Mouse (Mus musculus) right cerebral cortex, adult 2 months (tissue): ENCODE measurements around the gene Rufy4.

Source experiments
- DNase-seq, 2 experiments: peaks; one replicate each; pipeline ENCODE4 v3.0.0; 2021 to 2022; ENCODE audit warnings: low spot score in 2 of 2

Rufy4 gene

DNA sequence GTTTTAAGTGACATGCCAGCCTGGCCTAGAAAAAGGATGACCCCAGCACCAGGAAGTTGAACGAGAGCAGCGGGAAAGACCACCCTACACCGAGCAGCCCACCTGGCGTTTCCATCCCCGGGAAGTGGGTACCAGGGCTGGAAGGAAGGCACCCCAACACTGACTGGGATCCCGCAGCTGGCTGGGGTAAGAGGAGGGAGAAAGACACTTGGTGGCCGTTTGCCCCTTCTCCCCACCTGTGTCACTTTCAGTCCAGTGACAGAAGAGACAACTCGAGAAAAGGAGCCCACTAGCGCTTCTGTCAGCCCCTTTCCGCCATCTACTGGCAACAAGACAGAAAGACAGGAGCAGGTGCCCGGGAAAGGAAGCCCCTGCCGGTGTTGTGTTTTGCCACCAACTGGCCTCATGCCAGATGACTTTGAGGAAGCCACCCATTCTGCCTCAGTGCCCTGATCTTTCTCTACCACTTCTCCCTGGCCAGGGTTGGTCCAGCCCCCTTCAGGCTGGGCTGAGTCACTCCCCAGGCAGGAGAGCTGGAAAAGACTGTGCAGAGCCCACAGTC lies at the start of gene Rufy4:
Rufy4 (plus strand) TSS at position 551 of the 562 bp plus-strand sequence.
- DNase-seq: peak; percentile 61 to 71

DNA sequence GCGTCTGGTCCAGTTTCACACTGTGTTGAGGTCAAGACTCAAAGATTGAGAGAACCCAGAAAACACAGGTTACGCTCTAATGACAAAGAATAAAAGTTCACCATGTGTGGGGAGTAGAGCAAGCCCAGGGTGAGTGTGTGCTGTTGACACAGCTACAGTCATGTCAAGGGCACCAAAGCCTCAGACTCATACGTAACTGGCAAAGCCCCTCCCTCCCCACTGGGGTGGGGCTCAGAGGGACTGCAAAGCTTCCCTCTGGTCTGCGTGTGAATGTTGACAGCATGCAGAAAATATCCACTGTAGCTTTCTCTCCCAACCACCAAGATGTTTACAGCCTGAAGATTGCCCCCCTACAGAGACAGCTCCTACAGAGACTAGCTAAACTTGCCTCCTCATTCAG lies 49.1 kb upstream of the Rufy4 start:
- DNase-seq: no peak

DNA sequence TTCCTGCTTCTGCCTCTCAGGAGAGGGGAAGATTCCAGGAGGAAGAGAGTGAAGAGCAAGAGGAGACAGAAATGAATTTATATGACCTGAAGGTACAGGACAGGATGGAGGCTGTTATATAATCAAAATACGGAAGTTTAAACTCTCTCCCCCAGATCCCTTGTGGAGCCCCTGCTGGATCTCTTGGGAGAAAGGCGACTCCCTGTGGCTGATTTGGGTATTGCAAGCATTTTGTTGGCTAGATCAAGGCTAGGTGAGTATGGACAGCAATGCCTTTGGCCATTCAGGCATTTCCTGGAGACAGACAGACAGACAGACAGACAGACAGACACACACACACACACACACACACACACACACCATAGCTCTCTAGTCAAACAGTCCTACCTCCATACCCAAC lies 48.0 kb upstream of the Rufy4 start:
- peak; percentile 79 for DNase-seq

DNA sequence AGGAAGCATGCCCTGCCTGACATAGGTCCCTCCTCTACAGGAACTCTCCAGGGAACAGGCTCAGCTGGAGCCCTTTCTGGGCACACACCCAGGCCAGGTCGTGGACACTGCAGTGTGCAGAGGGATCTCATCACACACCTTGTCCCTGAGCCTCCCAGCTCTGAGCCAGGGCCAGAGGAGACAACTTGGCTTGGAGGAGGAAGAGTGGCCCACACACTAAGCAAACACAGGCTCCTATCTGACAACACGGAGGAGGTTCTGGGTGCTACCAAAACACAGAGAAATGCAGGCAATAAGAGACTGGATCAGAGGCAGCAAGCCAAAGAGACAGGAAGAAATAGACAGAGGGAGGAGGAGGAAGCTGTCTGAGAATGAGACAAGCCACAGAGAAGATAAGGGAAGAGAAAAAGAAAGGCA lies 43.8 kb upstream of the Rufy4 start:
- peak; percentile 19 to 37 for DNase-seq

DNA sequence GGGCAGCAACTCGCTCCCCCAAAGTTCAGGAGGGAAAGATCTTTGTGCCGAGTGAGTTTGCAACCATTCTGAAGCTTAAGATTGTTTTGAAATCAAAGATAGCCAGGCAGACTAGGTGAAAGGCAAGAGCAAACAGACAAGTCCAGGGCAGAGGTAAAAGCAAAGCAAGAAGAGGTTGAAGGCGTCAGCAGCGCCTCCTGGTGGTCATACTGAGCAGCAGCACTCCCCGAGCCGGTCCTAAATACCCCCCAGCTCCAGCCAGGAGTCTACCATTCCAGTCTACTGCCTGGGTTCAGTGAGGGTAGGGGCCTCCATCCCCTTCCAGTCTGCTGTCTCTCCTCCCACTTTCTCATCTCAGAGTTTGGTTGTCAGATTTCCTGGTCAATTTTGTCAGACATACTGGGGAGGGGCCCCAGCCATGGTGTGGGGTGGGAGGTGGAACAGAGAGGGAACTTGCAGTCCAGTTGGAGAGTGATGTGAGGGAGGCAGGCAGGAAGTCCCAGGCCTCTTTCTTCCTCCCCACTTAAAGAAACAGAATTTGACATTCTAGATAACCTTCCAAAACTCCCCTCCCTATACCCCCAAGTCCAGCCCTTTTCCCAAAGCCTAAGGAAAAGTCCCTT lies 42.4 kb upstream of the Rufy4 start:
- no peak for DNase-seq

DNA sequence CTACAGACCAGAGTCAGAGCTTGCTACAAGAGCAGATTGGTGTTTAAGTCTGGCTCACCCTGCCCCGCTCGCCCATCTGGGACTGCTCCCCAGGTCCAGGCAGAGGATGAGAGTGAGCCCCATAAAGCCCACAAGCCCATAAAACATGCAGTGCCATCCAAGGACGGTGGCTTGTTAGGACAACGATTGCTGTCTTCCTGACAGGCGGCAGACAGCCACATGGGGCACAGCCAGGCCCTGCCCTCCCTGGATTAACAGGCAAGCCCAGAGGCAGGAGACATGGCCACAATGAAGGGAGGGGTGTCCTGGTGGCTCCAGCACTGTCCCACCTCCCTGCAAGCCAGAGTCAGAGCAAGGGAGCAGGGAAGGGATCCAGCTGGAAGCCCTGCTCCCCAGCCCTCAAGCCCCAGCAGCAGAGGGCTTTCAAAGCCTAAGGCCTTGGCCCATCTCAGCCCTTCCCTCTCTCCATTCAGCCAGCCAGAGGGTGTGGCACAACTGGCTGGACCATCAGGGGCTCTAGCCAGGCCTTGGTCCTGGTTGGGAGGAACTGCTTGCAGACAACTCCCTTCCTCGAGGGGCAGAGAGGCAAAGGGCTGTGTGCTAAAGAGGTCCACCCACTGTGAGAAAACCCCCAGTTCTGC lies 41.2 kb upstream of the Rufy4 start:
- DNase-seq: no peak

DNA sequence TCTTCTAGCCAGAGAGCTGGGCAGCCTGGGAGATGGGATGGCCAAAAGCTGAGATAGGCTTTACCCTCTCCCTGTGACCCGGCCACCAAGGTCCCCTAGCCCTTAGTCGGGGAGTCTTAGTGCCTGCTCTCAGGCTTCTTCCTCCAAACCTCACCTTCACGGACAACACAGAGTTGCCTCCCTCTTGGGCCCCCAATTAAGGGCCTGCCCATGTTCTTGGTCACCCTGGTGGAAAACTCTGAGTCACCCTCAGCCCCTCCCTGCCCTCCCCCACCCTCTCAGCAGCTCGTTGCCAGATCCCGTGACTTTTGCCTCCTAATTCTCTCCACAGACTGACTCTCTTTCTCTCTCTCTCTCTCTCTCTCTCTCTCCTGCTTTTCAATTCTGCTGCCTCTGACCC lies 40.6 kb upstream of the Rufy4 start:
- no peak for DNase-seq

DNA sequence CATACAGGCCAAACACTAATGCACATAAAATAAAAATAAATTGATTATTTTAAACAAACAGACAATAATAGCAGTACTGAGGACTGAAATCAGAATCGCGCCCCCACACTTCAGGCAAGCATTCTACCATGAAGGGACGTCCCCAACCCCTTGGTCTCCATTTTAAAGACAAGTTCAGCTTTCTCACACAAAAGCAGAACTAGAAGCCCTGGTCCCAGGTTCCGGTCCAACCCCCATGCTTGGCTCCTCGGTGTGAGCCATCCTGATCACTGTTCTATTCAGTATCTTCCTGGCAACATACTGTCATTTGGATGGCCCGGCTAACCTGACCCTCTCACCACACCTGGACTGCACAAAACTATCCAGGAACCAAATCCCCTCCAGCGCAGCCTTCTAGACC lies 39.8 kb upstream of the Rufy4 start:
- no peak for DNase-seq

DNA sequence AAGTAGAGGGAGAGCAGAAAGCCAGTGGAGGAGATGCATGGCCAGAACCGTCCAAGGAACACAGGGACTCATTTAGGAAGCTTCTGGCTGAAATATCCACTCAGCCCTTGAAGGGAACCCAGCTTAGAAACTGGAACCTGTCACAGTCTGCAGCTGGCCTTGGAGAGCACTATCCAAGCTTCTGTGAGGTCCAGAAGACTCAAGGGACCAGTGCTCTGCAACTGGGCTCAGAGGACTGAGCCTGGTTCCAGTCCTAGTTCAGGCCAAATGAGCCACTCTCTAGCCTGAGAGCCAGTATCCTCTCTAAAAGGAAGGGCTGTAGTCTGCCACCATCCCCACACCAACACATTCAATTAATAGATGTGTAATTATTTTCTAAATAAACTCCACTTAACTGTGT lies 36.8 kb upstream of the Rufy4 start:
- no peak for DNase-seq

DNA sequence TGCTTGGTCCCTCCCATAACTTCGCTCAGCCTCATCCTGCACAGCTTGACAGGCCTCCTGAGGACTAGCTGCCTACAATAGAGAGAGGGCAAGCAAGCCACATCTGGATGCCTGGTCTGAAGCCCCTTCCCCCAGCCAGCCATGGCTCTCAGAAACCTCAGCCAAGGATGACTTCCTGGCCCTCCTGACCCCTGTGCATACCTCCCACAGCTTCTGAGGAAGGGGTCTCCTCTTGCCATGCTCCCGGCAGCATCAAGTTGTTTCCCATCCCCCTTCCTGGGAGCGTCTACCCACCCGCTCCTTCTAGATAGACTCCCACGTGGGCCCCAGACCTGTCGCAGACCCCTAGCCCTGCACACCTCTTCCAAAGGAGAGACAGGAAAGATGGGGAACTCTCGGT lies 35.0 kb upstream of the Rufy4 start:
- DNase-seq: no peak

DNA sequence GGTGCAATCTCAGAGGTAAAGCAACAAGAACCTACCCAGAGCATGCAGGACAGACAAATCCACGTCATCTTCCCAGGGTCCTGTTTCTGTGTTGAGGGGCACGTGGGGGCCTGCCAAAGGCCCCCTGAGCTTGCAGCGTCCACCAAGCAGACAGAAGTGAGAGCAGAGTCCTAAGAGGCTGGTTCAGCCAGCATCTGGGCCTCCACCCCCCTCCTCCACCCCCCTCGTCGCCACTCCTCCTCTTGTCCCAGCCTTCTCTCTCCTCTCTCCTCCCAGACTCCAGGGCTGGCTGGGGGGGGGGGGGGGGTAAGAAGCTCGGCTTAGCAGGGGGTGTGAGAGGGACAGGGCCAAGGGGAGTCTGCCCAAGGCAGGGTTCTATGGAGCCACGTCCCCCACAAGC lies 34.2 kb upstream of the Rufy4 start:
- no peak for DNase-seq

DNA sequence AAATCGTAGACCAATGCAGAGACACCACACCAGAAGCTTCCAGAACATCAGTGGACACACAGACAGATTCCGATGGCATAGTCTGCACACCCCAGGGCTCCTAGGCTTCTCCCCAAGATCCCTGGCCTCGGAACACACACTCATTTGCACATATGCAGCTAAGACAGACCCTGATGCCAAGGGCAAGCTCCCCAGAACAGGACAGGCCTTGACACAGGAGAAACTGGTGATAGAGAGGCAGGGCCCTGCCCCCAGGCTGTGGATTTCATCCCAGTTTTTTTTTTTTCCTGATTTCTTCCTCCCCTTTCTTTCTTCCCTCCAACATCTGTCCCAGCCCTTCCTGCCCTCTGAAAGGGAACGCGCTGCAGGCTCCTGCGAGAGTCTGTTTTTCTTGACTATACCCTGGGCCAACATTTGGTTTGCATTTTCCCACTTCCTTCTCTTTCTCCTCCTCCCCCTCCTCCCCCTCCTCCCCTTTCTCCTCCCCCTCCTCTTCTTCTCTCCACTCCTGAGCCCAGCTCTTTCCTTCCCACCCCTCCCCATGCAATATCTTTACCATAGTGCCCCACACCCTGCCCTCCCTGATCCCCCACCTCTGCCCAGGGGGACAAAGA lies 33.6 kb upstream of the Rufy4 start:
- DNase-seq: no peak

DNA sequence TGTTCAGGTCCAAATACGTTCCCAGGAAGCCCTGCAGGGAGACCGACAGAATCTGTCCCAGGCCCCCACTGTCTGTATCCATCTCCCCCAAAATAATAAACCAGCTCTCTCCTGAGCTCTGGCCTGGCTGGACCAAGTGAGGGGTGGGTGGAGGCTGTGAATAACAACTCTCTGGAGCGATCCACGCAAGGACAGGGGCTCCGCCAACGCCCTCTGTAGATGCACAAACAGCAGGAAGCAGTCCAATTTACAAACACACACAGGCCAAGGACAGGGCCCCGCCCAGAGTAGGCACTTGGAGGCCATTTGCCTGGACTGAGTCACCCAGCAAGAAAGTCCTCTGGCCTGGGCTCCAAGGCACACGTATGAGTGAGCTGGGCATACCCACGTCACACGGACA lies 33.1 kb upstream of the Rufy4 start:
- DNase-seq: no peak

DNA sequence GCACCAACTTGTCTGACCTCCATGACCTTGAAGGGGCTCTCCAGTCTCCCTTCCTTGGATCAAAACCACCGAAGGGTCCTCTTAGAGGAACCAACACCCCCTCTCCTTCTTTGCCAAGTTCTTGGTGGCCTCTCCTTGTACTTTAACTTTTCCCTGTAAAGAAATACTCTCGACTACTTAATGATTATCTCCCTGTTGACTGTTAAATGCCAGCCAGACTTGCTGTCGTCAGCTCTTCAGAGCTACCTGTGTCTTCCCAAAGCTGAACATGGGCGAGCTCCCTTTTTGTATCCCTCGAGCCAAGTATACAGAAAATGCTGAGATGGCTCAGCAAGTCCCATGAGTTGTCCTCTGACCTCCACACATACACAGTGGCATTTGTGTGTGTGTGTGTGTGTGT lies 31.9 kb upstream of the Rufy4 start:
- no peak for DNase-seq

DNA sequence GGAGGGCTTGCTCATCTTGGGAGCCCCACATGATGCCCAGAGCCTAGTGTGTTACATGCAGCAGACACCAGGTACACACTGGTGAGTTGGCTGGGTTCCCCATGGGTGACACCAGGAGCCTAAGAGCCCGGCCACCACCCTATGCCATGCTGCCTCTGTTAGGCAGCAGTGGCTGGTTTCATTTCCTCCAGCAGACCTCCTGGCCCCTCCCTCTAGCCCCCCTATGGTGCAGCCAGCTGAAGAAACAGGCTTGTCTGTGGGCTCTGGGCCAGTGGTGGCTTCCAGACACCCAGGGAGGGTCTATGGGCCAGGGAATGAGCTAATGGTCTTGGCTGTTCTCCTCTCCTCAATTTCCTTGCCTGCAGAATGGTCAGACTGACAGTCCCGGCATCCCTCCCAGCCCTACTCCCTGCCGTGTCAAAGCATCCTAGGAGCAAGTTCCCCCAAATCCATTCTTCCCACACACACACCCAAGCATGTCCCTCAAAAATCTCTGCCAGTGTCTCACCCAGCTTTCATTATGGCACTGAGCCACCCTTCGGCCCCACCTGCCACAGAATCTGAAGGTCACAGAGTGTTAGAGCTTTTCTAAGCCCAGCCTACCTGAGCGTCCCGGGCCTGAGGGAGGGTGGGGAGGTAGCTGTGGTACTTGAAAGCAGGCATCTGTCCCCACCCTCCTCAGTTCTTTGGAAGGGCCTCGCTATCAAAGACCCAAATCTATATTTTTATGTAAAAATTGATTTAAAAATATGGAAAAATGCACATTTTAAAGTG lies 30.7 kb upstream of the Rufy4 start:
- peak in 1 of 2 experiments; percentile 11 for DNase-seq

DNA sequence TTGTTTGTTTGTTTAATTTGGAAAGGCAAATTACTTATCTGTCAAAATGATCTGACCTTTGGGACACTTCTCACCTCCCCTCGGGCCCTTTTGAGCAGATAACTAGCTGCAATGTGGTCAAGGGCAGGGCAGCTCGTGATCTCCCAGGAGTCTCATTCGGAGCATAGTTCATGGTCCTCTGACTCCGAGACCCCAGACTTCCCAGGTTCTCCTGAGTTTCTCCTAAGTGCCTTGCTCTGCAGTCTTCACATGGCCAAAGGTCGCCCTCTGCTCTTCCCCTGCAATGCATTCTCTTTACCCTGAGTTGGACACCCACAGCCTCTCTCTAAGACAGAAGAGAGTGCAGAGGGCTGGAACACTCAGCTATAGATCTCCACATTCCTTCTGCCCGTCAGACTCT lies 30.0 kb upstream of the Rufy4 start:
- DNase-seq: no peak

DNA sequence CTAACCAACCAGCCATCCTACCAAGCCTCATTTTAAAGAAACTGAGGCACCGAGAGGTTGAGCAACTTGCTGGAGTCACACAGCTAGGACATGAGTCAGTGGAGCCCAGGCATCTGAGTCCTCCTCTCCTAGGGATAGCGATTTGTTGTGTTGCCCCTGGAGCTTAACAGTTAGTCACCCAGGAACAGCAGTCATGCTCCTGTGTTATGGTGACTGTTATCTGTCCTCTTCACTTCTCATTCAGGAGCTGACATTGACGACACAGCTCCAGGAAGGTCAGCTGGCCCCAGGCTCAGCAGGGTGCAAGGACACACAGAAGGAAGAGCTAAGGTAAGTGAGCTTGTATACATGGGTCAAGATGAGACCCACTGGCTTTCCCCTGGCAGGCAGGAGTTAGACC lies 29.6 kb upstream of the Rufy4 start:
- DNase-seq: no peak

DNA sequence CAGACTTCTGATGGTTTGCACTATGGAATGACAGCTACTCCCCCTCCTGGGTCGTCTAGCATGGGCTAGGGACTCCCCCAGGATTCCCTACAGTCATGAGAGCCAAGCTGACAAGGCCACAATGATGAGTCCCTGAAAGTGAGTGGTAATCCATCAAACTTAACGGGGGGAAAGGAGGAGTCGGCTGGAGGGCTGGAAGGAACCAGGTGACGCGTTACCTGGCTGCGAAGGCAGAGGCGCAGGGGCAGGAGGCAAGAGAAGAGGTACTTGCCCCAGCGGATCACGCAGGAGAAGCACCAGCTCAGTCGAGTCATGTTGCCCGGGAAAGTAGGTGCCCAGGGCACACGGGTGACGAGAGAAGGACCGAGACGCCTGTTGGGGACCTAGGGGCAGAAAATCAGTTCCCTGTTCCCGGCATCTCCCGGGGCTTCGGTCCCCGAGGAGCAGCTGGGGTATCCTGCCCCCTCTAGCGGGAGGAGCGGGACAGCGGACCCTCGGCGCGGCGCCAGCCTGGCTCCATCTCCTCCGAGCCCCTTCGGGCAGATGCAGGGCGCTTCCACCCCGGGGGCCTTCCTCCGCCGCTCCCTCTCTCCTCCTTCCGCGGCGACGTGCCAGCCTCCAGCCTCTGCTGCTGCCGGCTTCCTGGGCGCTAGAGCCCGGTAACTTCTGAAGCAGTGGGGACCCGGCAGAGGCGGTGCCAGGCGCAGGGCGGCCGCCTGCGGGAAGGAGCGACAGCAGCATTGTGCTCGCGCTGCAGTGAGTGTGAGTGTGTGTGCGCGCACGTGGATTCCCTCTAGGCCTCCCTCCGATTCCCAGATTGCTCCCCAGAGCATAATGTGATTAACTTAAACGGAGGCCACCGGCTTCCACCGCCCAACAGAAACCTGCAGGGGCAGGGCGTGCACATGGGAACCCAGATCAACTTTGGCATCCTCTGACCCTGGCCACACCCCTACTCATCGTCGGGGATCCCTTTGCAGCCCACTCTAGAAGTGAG lies 27.0 kb upstream of the Rufy4 start:
- DNase-seq: peak; percentile 37 to 40

DNA sequence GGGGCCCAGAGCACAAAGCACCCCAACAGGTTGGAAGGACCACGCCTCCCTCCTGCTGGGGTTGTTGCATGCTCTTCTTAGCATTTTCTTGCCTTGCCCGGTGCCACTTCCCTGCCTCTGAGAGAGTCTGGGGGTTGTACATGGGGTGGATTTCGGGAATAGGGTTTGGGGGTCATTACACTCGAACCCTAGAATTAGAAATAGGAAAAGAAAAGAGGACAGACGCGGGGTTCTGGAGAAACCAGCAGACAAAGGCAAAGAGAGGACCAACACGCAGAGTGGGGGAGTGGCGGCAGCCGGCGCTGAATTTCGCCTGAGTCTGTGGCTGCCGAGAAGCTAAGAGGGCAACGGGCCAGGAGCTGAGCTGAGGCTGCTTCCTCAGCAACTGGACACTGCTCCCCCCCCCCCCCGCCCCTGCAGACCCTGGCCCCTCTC lies 26.3 kb upstream of the Rufy4 start:
- no peak for DNase-seq

DNA sequence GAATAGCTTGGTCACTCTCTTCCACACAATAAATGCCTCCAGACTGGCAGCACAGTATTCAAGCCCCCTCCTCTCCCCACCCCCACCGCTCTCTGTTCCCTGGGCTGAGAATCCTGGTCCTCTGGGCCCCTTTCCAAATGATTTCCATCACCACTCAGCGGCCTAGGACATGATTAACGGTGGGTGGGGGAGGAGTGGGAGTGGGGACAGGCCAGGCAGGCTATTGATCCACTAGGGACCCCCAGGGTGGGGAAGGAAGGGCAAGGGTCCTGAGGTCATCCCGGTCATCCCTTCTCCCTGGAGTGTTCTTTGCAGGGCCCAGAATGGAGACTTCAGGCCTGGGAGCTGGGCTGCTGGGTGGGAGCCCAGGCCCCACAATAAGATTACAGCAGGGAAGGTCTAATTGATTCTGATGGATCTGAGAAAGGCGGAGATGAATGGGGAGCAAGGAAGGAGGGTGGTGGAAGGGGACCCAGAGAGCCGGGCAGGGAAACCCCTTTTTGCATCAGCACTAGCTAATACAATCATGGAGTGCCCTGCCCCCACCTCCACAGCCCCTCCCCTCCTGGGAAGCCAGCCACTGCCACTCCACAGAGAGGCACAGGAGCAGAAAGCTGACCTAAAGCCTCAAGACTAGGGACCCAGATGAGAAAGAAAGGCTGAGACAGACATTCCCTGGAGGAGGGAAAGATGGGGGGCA lies 21.5 kb upstream of the Rufy4 start:
- no peak for DNase-seq
